14 mouse cellular contexts compared by ENCODE assay signal in genomic region chr7:135902106-135903055, GRCm38 (mm10).
A peak's percentile ranks its signal among the peaks of the same experiment; 100 is the strongest.
DNase-seq lines count a peak whose midpoint lies in the region; ATAC-seq and TF ChIP-seq lines count a peak whose summit lies in the region.
"Had no signal": no experiment of that assay in that cellular context is flagged by ENCODE, and none has a peak within 500 bp of the region (broad histone marks: within the 10 kb centered on the region; RNA-seq: fewer than 3 reads in every experiment).

No protein-coding gene starts in this region.

- WGBS in lung, embryonic 16.5 days: 36% methylated on average over 13 of the region's 13 CpGs
- WGBS in lung, adult 2 months: 47% methylated on average over 13 of the region's 13 CpGs
- 56% methylated on average over 13 of the region's 13 CpGs for WGBS in heart, embryonic 11.5 days (ENCODE audit: insufficient replicate concordance)
- 44% methylated on average over 13 of the region's 13 CpGs for WGBS in intestine, embryonic 16.5 days
- WGBS in stomach, embryonic 15.5 days: 36% methylated on average over 13 of the region's 13 CpGs
- WGBS in hindbrain, postnatal 0 days: 78% methylated on average over 13 of the region's 13 CpGs

- H3K27me3 ChIP-seq in lung, embryonic 16.5 days (ENCODE audit: control insufficient read depth, insufficient read depth, low read depth, low read length): no peaks in the 10 kb centered on the region
- no peaks in the 10 kb centered on the region for H3K27me3 ChIP-seq in heart, embryonic 11.5 days (ENCODE audit: control insufficient read depth, insufficient read depth, low read length)
- no peaks in the 10 kb centered on the region for H3K27me3 ChIP-seq in intestine, embryonic 16.5 days (replicated peaks; ENCODE audit: control insufficient read depth, insufficient read depth, low read length)
- no peaks in the 10 kb centered on the region for H3K27me3 ChIP-seq in stomach, embryonic 15.5 days (replicated peaks)
- no peaks in the 10 kb centered on the region for H3K27me3 ChIP-seq in hindbrain, postnatal 0 days (ENCODE audit: insufficient read depth, low read length)
- H3K27me3 ChIP-seq: Patski had no signal

- no peaks in the 10 kb centered on the region for H3K36me3 ChIP-seq in lung, embryonic 16.5 days (ENCODE audit: control insufficient read depth, insufficient read depth, low read length)
- no peaks in the 10 kb centered on the region for H3K36me3 ChIP-seq in heart, embryonic 11.5 days (ENCODE audit: control insufficient read depth, insufficient read depth, low read length)
- no peaks in the 10 kb centered on the region for H3K36me3 ChIP-seq in intestine, embryonic 16.5 days (ENCODE audit: control insufficient read depth, insufficient read depth, low read length)
- H3K36me3 ChIP-seq in stomach, embryonic 15.5 days: no peaks in the 10 kb centered on the region
- no peaks in the 10 kb centered on the region for H3K36me3 ChIP-seq in hindbrain, postnatal 0 days (ENCODE audit: insufficient read depth, low read length)
- H3K36me3 ChIP-seq: forebrain, embryonic 10.5 days had no signal

- no peak overlapping the region for H3K4me3 ChIP-seq in lung, embryonic 16.5 days (ENCODE audit: low read length)
- H3K4me3 ChIP-seq in lung, adult 2 months (replicated peaks; ENCODE audit: extremely low read depth, low read depth, low read length): no peak overlapping the region
- no peak overlapping the region for H3K4me3 ChIP-seq in heart, embryonic 11.5 days (ENCODE audit: low read depth, low read length)
- no peak overlapping the region for H3K4me3 ChIP-seq in intestine, embryonic 16.5 days (ENCODE audit: low read length)
- H3K4me3 ChIP-seq in stomach, embryonic 15.5 days (replicated peaks): no peak overlapping the region
- no peak overlapping the region for H3K4me3 ChIP-seq in hindbrain, postnatal 0 days (ENCODE audit: low read length)
- H3K4me3 ChIP-seq: forebrain, embryonic 10.5 days had no signal

- TF ChIP-seq CTCF in lung, adult 2 months (IDR thresholded peaks at IDR 0.05; ENCODE audit: insufficient read depth, low read length): no peak
- no peak for TF ChIP-seq CTCF in hindbrain, postnatal 0 days (IDR thresholded peaks at IDR 0.05; ENCODE audit: low read depth)

- H3K27ac ChIP-seq in lung, embryonic 16.5 days (ENCODE audit: low read length): no peak overlapping the region
- no peak overlapping the region for H3K27ac ChIP-seq in heart, embryonic 11.5 days (ENCODE audit: low read depth, low read length)
- peak overlapping the region; percentile 32; the same call in 1 of the 2 replicates for H3K27ac ChIP-seq in intestine, embryonic 16.5 days (ENCODE audit: low read length)
- peak overlapping the region; percentile 31 for H3K27ac ChIP-seq in stomach, embryonic 15.5 days
- no peak overlapping the region for H3K27ac ChIP-seq in hindbrain, postnatal 0 days
- H3K27ac ChIP-seq: forebrain, embryonic 10.5 days had no signal

- H3K4me1 ChIP-seq in lung, embryonic 16.5 days (replicated peaks; ENCODE audit: control insufficient read depth, insufficient read depth, low read length): peaks cover 15% of the 10 kb centered on the region; the same call in 1 of the 2 replicates
- no peaks in the 10 kb centered on the region; the same call in 1 of the 2 replicates for H3K4me1 ChIP-seq in lung, adult 2 months (ENCODE audit: control insufficient read depth, insufficient read depth, low read length)
- peaks cover 5% of the 10 kb centered on the region; the same call in 1 of the 2 replicates for H3K4me1 ChIP-seq in heart, embryonic 11.5 days (ENCODE audit: control insufficient read depth, insufficient read depth, low read length)
- H3K4me1 ChIP-seq in intestine, embryonic 16.5 days (ENCODE audit: control insufficient read depth, insufficient read depth, low read length): peaks cover 10% of the 10 kb centered on the region; the same call in 1 of the 2 replicates
- H3K4me1 ChIP-seq in stomach, embryonic 15.5 days: peaks cover 10% of the 10 kb centered on the region; the same call in 1 of the 2 replicates
- peaks cover 4% of the 10 kb centered on the region for H3K4me1 ChIP-seq in hindbrain, postnatal 0 days (ENCODE audit: insufficient read depth, low read length)

- TF ChIP-seq POLR2A in lung, adult 2 months (IDR thresholded peaks at IDR 0.05; ENCODE audit: borderline replicate concordance, extremely low read depth, low read depth, low read length): no peak

- H3K9me3 ChIP-seq in lung, embryonic 16.5 days (ENCODE audit: control insufficient read depth, low read length): no peaks in the 10 kb centered on the region
- H3K9me3 ChIP-seq in heart, embryonic 11.5 days (replicated peaks; ENCODE audit: control insufficient read depth, low read length): no peaks in the 10 kb centered on the region
- no peaks in the 10 kb centered on the region for H3K9me3 ChIP-seq in intestine, embryonic 16.5 days (ENCODE audit: control insufficient read depth, low read length)
- no peaks in the 10 kb centered on the region for H3K9me3 ChIP-seq in stomach, embryonic 15.5 days
- H3K9me3 ChIP-seq in hindbrain, postnatal 0 days (ENCODE audit: low read length): no peaks in the 10 kb centered on the region
- H3K9me3 ChIP-seq: forebrain, embryonic 10.5 days had no signal

- 0 out of 2 replicates have a peak, but pooled peaks have one; percentile 20 for ATAC-seq in lung, embryonic 16.5 days (ENCODE audit: low read depth)
- ATAC-seq in heart, embryonic 11.5 days (replicated peaks; ENCODE audit: insufficient number of reproducible peaks, low FRiP score, low TSS enrichment): 0 out of 2 replicates have a peak, but pooled peaks have one; percentile 39
- ATAC-seq in intestine, embryonic 16.5 days: no peak
- no peak for ATAC-seq in stomach, embryonic 15.5 days (ENCODE audit: insufficient read depth, low FRiP score, low read depth)
- no peak for ATAC-seq in hindbrain, postnatal 0 days
- ATAC-seq: liver, postnatal 0 days; Patski had no signal

- H3K9ac ChIP-seq in lung, embryonic 16.5 days (ENCODE audit: low read length): no peak overlapping the region
- H3K9ac ChIP-seq in heart, embryonic 11.5 days (ENCODE audit: low read depth, low read length): no peak overlapping the region
- no peak overlapping the region for H3K9ac ChIP-seq in intestine, embryonic 16.5 days (ENCODE audit: low read depth, low read length)
- no peak overlapping the region for H3K9ac ChIP-seq in stomach, embryonic 15.5 days
- no peak overlapping the region for H3K9ac ChIP-seq in hindbrain, postnatal 0 days (replicated peaks; ENCODE audit: low read length)
- H3K9ac ChIP-seq: liver, postnatal 0 days had no signal

- no peak for DNase-seq in lung, adult 2 months
- no peak for DNase-seq in T-cell, adult 2 months (ENCODE audit: low spot score)
- no peak for DNase-seq in spleen, postnatal 36 days (ENCODE audit: low spot score in 2 of 2)
- DNase-seq in hindbrain, postnatal 0 days (ENCODE audit: low spot score): no peak
- DNase-seq: cerebellum, postnatal 36 days; kidney, adult 2 months; liver, postnatal 0 days had no signal

- H3K4me2 ChIP-seq in lung, embryonic 16.5 days (ENCODE audit: low read depth, low read length): no peak overlapping the region
- no peak overlapping the region for H3K4me2 ChIP-seq in heart, embryonic 11.5 days
- H3K4me2 ChIP-seq in intestine, embryonic 16.5 days (ENCODE audit: low read depth, low read length): no peak overlapping the region
- H3K4me2 ChIP-seq in stomach, embryonic 15.5 days: no peak overlapping the region
- no peak overlapping the region for H3K4me2 ChIP-seq in hindbrain, postnatal 0 days (ENCODE audit: low read depth, low read length)
- H3K4me2 ChIP-seq: midbrain, embryonic 11.5 days had no signal

Comparison
In these comparisons a context has a peak if more than half of its experiments do, and no peak if none do; other contexts are left out.
1. ATAC-seq: peak in lung, embryonic 16.5 days (single experiment) and heart, embryonic 11.5 days (single experiment); none in intestine, embryonic 16.5 days (single experiment), stomach, embryonic 15.5 days (single experiment) and hindbrain, postnatal 0 days (single experiment).
2. H3K27ac ChIP-seq: peak in intestine, embryonic 16.5 days (single experiment) and stomach, embryonic 15.5 days (single experiment); none in lung, embryonic 16.5 days (single experiment), heart, embryonic 11.5 days (single experiment) and hindbrain, postnatal 0 days (single experiment).